Mouse (Mus musculus): ENCODE measurements around the gene D130043K22Rik. TPM values are rescaled to one million over a fixed set of nuclear protein-coding genes. Genes with fewer than 3 reads are reported as not detected.
A peak's percentile ranks its signal among the peaks of the same experiment; 100 is the strongest.

The D130043K22Rik gene
- polyA plus RNA-seq, 1 experiment from 2014 or later = 1.6 TPM

DNA sequence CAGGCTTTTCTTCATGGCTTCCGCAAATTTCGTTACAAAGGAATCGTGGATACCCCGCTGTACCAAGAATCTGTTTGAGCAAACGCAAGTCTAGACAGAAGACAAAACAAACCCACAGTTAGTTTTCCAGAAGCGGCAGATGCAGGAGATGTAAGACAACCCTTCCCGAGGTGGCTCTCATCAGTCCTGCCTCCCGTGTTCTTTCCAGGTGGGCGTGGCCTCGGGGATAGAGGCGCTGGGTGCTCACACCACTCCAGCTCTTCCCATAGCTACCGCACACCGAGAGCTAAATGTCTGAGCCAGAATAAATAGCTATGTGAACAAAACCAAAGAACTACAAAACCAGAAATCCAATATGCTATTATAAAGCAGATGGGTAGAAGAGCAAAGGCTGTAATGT is 70.9 kb downstream of the D130043K22Rik start:
- 68% methylated on average over 13 of the region's 13 CpGs for WGBS
- ATAC-seq (ENCODE audit: low read depth) (no peak), DNase-seq (ENCODE audit: low spot score) (no peak)
- Histone ChIP-seq H3K9me3 (ENCODE audit: control insufficient read depth, low read length) (no peaks in the 10 kb centered on the region), H3K4me2 (ENCODE audit: low read depth, low read length) (no peak overlapping the region), H3K9ac (ENCODE audit: low read depth, low read length) (no peak overlapping the region), H3K27ac (replicated peaks; ENCODE audit: low read depth, low read length) (no peak overlapping the region), H3K4me3 (ENCODE audit: low read depth, low read length) (no peak overlapping the region), H3K36me3 (ENCODE audit: control insufficient read depth, insufficient read depth, low read length) (peaks cover 40% of the 10 kb centered on the region), H3K4me1 (ENCODE audit: control insufficient read depth, insufficient read depth, low read length) (no peaks in the 10 kb centered on the region), H3K27me3 (replicated peaks; ENCODE audit: control insufficient read depth, insufficient read depth, low read length) (no peaks in the 10 kb centered on the region)

DNA sequence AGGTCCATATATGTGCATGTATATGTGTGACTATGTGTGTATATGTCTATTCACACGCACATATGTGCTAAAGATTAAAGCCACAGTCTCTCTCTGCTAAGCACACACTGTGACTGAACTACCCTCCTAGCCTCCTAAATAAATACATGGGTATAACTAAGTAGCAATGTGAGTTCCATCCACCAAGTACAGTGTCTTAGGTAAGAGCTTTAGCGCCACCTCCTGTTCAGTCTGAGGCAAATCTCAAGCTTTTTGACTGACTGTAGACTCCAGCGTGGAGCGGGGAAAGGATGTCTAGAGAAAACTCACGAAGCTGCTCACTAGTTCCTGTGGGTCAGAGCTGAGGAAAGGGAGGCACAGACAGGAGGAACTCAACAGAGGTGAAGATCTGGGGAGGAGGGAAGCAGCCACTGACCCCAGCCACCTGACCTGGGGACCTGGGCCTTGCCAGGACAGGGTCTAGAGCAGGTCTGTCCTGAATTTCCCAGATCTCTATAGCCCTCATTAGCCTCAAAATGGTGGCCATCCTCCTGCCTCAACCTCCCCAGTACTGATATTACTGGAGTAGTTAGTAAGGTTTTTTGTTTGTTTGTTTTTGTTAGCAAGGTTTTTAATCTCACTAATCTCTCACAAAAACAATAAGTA is 75.5 kb downstream of the D130043K22Rik start:
- H3K4me3 ChIP-seq (ENCODE audit: low read depth, low read length) = no peak overlapping the region
- peaks cover 44% of the 10 kb centered on the region for H3K36me3 ChIP-seq (ENCODE audit: control insufficient read depth, insufficient read depth, low read length)
- no peak overlapping the region for H3K9ac ChIP-seq (ENCODE audit: low read depth, low read length)
- H3K4me1 ChIP-seq (ENCODE audit: control insufficient read depth, insufficient read depth, low read length) = no peaks in the 10 kb centered on the region
- peak; percentile 55 for ATAC-seq (ENCODE audit: low read depth)
- peak; percentile 90 for DNase-seq (ENCODE audit: low spot score)
- no peak overlapping the region for H3K27ac ChIP-seq (replicated peaks; ENCODE audit: low read depth, low read length)
- no peaks in the 10 kb centered on the region for H3K27me3 ChIP-seq (replicated peaks; ENCODE audit: control insufficient read depth, insufficient read depth, low read length)
- no peak overlapping the region for H3K4me2 ChIP-seq (ENCODE audit: low read depth, low read length)
- 33% methylated on average over 5 of the region's 5 CpGs for WGBS
- no peaks in the 10 kb centered on the region for H3K9me3 ChIP-seq (ENCODE audit: control insufficient read depth, low read length)

DNA sequence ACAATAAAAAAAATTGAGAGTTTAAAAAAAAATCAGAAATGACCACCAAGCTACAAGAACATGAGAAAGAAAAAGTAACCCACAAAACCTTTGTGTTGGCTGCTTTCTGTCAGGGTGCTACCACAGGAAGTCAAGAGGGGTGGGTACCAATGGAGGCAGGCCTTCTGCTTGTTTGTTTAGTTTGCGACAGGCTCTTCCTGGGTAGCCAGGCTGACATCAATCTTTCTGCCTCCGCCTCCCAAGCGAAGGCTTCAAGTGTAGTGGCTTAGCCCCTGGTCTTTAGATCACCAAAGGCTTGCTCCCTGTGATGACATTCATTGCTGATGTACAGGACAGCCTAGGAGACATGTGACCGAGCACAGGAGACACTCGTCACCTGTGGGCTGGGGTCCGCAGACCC is 76.3 kb downstream of the D130043K22Rik start:
- no peak overlapping the region for H3K9ac ChIP-seq (ENCODE audit: low read depth, low read length)
- no peaks in the 10 kb centered on the region for H3K27me3 ChIP-seq (replicated peaks; ENCODE audit: control insufficient read depth, insufficient read depth, low read length)
- H3K4me2 ChIP-seq (ENCODE audit: low read depth, low read length) = no peak overlapping the region
- H3K36me3 ChIP-seq (ENCODE audit: control insufficient read depth, insufficient read depth, low read length) = peaks cover 45% of the 10 kb centered on the region
- no peaks in the 10 kb centered on the region for H3K9me3 ChIP-seq (ENCODE audit: control insufficient read depth, low read length)
- no peak for DNase-seq (ENCODE audit: low spot score)
- no peak overlapping the region for H3K27ac ChIP-seq (replicated peaks; ENCODE audit: low read depth, low read length)
- no peak overlapping the region for H3K4me3 ChIP-seq (ENCODE audit: low read depth, low read length)
- 75% methylated on average over 5 of the region's 6 CpGs for WGBS
- ATAC-seq (ENCODE audit: low read depth) = no peak
- no peaks in the 10 kb centered on the region for H3K4me1 ChIP-seq (ENCODE audit: control insufficient read depth, insufficient read depth, low read length)

DNA sequence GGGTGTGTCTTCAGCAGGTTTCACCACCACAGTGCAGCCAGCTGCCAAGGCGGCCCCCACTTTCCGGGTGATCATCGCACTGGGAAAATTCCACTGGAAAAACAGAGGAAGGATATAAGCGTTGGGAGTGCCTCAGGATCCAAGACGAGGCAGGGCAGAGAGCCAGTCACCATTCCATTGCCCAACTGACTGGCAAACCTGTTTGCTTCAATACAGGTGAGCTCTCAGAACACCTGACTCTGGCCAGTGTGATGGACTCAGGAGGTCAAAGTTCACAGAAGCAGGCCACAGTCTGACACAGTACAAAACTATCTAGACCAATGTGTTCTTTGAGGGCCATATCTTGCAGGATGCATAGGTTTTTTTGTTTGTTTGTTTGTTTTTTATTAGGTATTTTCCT is 79.1 kb downstream of the D130043K22Rik start:
- 91% methylated on average over 5 of the region's 5 CpGs for WGBS
- Histone ChIP-seq H3K9me3 (ENCODE audit: control insufficient read depth, low read length) (no peaks in the 10 kb centered on the region), H3K27me3 (replicated peaks; ENCODE audit: control insufficient read depth, insufficient read depth, low read length) (no peaks in the 10 kb centered on the region), H3K4me3 (ENCODE audit: low read depth, low read length) (no peak overlapping the region), H3K9ac (ENCODE audit: low read depth, low read length) (no peak overlapping the region), H3K36me3 (ENCODE audit: control insufficient read depth, insufficient read depth, low read length) (peaks cover 33% of the 10 kb centered on the region; the same call in 1 of the 2 replicates), H3K4me2 (ENCODE audit: low read depth, low read length) (no peak overlapping the region), H3K27ac (replicated peaks; ENCODE audit: low read depth, low read length) (no peak overlapping the region), H3K4me1 (ENCODE audit: control insufficient read depth, insufficient read depth, low read length) (no peaks in the 10 kb centered on the region)
- DNase-seq (ENCODE audit: low spot score) (no peak), ATAC-seq (ENCODE audit: low read depth) (no peak)

DNA sequence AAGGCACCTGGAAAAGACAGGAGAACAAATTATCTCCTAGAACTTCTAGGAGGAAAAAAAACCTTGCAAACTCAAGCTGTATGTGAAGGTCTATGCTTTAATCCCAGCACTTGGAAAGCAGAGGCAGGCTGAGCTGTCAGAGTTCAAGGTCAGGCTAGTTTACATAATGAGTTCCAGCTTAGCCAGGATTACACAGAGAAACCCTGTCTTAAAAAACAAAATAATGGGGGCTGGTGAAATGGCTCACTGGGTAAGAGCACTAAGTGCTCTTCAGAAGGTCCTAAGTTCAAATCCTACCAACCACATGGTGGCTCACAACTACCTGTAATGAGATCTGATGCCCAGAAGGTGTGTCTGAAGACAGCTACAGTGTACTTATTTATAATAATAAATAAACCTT is 85.7 kb downstream of the D130043K22Rik start:
- no peak overlapping the region for H3K9ac ChIP-seq (ENCODE audit: low read depth, low read length)

DNA sequence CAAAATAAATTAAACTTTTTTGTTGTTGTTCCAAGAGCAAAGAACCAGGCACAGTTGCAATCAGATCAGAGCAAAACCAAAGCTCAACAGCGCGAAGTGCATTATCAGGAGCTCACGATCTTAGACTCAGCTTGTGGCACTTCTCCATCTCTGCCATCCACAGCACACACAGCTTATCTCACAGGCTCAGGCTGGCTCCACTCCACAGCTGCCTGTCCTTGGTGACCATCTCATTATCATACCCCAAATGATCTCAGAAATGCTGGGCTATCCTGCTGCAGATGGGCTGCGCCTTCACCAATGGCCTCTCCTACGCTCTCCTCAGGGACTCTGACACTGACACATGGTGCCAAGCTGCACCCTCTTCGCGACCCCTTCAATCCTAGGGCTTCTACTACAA is 88.3 kb downstream of the D130043K22Rik start:
- H3K4me3 ChIP-seq (ENCODE audit: low read depth, low read length) = no peak overlapping the region
- H3K4me2 ChIP-seq (ENCODE audit: low read depth, low read length) = no peak overlapping the region
- H3K27ac ChIP-seq (replicated peaks; ENCODE audit: low read depth, low read length) = no peak overlapping the region
- DNase-seq (ENCODE audit: low spot score) = no peak
- ATAC-seq (ENCODE audit: low read depth) = no peak
- H3K4me1 ChIP-seq (ENCODE audit: control insufficient read depth, insufficient read depth, low read length) = peaks cover 5% of the 10 kb centered on the region; the same call in 1 of the 2 replicates
- H3K9me3 ChIP-seq (ENCODE audit: control insufficient read depth, low read length) = no peaks in the 10 kb centered on the region
- 0 out of 2 replicates have a peak, but pooled peaks cover 4% of the 10 kb centered on the region for H3K36me3 ChIP-seq (ENCODE audit: control insufficient read depth, insufficient read depth, low read length)
- no peaks in the 10 kb centered on the region for H3K27me3 ChIP-seq (replicated peaks; ENCODE audit: control insufficient read depth, insufficient read depth, low read length)
- 88% methylated on average over 7 of the region's 7 CpGs for WGBS
- no peak overlapping the region for H3K9ac ChIP-seq (ENCODE audit: low read depth, low read length)

More for the DNA sequence above, 85.7 kb downstream of the D130043K22Rik start:
- Histone ChIP-seq H3K36me3 (ENCODE audit: control insufficient read depth, insufficient read depth, low read length) (peaks cover 7% of the 10 kb centered on the region; the same call in 1 of the 2 replicates), H3K4me2 (ENCODE audit: low read depth, low read length) (no peak overlapping the region), H3K4me3 (ENCODE audit: low read depth, low read length) (no peak overlapping the region), H3K27me3 (replicated peaks; ENCODE audit: control insufficient read depth, insufficient read depth, low read length) (no peaks in the 10 kb centered on the region), H3K27ac (replicated peaks; ENCODE audit: low read depth, low read length) (no peak overlapping the region), H3K4me1 (ENCODE audit: control insufficient read depth, insufficient read depth, low read length) (no peaks in the 10 kb centered on the region), H3K9me3 (ENCODE audit: control insufficient read depth, low read length) (no peaks in the 10 kb centered on the region)
- ATAC-seq (ENCODE audit: low read depth) = no peak
- DNase-seq (ENCODE audit: low spot score) = no peak

DNA sequence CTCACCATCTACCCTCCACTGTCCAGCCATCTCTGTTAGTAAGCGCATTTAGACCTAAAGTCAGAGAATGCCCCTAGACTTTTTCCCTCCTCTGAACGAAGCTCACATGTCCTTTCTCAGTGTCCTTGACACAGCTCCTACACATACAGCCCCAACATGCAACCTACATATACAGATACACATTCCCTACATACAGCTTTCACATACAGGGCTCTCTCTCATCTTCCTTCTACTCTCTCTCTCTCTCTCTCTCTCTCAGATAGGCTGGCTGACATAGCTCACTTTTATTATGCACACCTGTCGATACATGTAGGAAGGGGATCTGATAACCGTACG is 91.8 kb downstream of the D130043K22Rik start:
- Histone ChIP-seq H3K4me1 (ENCODE audit: control insufficient read depth, insufficient read depth, low read length) (peaks cover 6% of the 10 kb centered on the region; the same call in 1 of the 2 replicates), H3K4me2 (ENCODE audit: low read depth, low read length) (peak overlapping the region; percentile 62), H3K4me3 (ENCODE audit: low read depth, low read length) (peak overlapping the region; percentile 79), H3K27me3 (replicated peaks; ENCODE audit: control insufficient read depth, insufficient read depth, low read length) (no peaks in the 10 kb centered on the region), H3K9ac (ENCODE audit: low read depth, low read length) (peak overlapping the region; percentile 94), H3K27ac (replicated peaks; ENCODE audit: low read depth, low read length) (no peak overlapping the region), H3K36me3 (ENCODE audit: control insufficient read depth, insufficient read depth, low read length) (0 out of 2 replicates have a peak, but pooled peaks cover 4% of the 10 kb centered on the region), H3K9me3 (ENCODE audit: control insufficient read depth, low read length) (no peaks in the 10 kb centered on the region)
- 44% methylated on average over 5 of the region's 5 CpGs for WGBS
- DNase-seq (ENCODE audit: low spot score) = no peak
- no peak; the same call in none of the 2 replicates for ATAC-seq (ENCODE audit: low read depth)

DNA sequence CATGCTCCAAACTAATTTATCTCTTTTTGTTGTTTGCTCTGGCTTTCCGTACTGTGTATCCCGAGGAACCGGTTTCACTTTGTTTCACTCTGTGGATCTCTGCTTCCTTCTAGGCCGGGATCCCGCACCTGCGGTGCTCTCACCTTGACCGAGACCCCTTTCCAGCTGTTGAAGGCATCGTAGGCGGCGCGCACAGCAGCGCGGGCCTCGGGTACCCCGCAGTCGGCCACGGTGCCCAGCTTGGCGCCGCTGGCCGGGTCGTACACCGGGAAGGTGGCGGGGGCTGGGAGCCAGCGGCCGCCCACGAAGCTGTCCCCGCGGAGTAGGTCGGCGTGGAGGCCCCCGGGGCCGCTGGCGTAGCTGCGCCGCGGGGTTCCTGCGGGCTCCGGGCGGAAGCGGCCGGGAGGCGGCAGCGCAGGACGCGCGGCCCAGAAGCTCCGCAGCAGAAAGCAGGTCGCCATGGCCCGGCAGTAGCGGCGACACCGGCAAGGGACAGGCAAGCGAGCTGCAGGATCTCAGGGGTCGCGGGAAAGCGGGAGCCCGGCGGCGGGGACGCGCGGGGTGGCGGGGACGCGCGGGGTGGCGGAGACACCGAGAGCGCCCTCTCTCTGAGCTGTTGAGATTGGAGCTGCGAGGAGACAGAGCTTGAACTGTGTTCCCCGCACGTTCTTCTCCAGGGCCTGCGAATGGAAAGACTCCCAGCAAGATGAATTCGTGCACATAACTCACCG is 92.3 kb downstream of the D130043K22Rik start, which contains the start of gene Aldh5a1:
Gene Aldh5a1, minus strand, starts transcription at position 554 of the 731 bp plus-strand sequence.
- Histone ChIP-seq H3K27ac (replicated peaks; ENCODE audit: low read depth, low read length) (peak within 1 kb of the TSS; percentile 78), H3K9ac (ENCODE audit: low read depth, low read length) (peak within 1 kb of the TSS; percentile 94), H3K4me3 (ENCODE audit: low read depth, low read length) (peak within 1 kb of the TSS; percentile 79), H3K36me3 (ENCODE audit: control insufficient read depth, insufficient read depth, low read length) (0 out of 2 replicates have a peak, but pooled peaks cover 4% of the 10 kb centered on the region), H3K9me3 (ENCODE audit: control insufficient read depth, low read length) (no peaks in the 10 kb centered on the region), H3K4me2 (ENCODE audit: low read depth, low read length) (peak within 1 kb of the TSS; percentile 62), H3K27me3 (replicated peaks; ENCODE audit: control insufficient read depth, insufficient read depth, low read length) (no peaks in the 10 kb centered on the region), H3K4me1 (ENCODE audit: control insufficient read depth, insufficient read depth, low read length) (peaks cover 6% of the 10 kb centered on the region; the same call in 1 of the 2 replicates)
- peak; percentile 87 for ATAC-seq (ENCODE audit: low read depth)
- WGBS = under 1% methylated on average over 44 of the region's 75 CpGs
- DNase-seq (ENCODE audit: low spot score) = peak; percentile 87
